In genomic region chr2:35811801-35812560, GRCm38 (mm10) we compare ENCODE assay signal across 9 mouse cellular contexts.
DNase-seq lines count a peak whose midpoint lies in the region; ATAC-seq and TF ChIP-seq lines count a peak whose summit lies in the region.
"Had no signal": no experiment of that assay in that cellular context is flagged by ENCODE, and none has a peak within 500 bp of the region (broad histone marks: within the 10 kb centered on the region; RNA-seq: fewer than 3 reads in every experiment).

No protein-coding gene starts in this region.

- no peaks in the 10 kb centered on the region for H3K36me3 ChIP-seq in hindbrain, embryonic 14.5 days (replicated peaks; ENCODE audit: control insufficient read depth, insufficient read depth)
- no peaks in the 10 kb centered on the region for H3K36me3 ChIP-seq in hindbrain, embryonic 10.5 days
- no peaks in the 10 kb centered on the region for H3K36me3 ChIP-seq in neural tube, embryonic 15.5 days
- no peaks in the 10 kb centered on the region for H3K36me3 ChIP-seq in midbrain, postnatal 0 days (ENCODE audit: insufficient read depth, low read length)
- H3K36me3 ChIP-seq: embryonic facial prominence, embryonic 13.5 days had no signal

- no peaks in the 10 kb centered on the region for H3K9me3 ChIP-seq in hindbrain, embryonic 14.5 days (ENCODE audit: control insufficient read depth, low read length)
- no peaks in the 10 kb centered on the region for H3K9me3 ChIP-seq in hindbrain, embryonic 10.5 days
- no peaks in the 10 kb centered on the region for H3K9me3 ChIP-seq in neural tube, embryonic 15.5 days (replicated peaks)
- H3K9me3 ChIP-seq in midbrain, postnatal 0 days (ENCODE audit: low read length), result no peaks in the 10 kb centered on the region
- H3K9me3 ChIP-seq: embryonic facial prominence, embryonic 13.5 days had no signal

- H3K4me1 ChIP-seq in hindbrain, embryonic 14.5 days (replicated peaks; ENCODE audit: control insufficient read depth, insufficient read depth, low read length), result peaks cover 4% of the 10 kb centered on the region
- H3K4me1 ChIP-seq in hindbrain, embryonic 10.5 days (replicated peaks), result peaks cover 7% of the 10 kb centered on the region; the same call in 1 of the 2 replicates
- peaks cover 4% of the 10 kb centered on the region; the same call in 1 of the 2 replicates for H3K4me1 ChIP-seq in neural tube, embryonic 15.5 days
- 0 out of 2 replicates have a peak, but pooled peaks cover 3% of the 10 kb centered on the region for H3K4me1 ChIP-seq in midbrain, postnatal 0 days (ENCODE audit: insufficient read depth, low read length)
- H3K4me1 ChIP-seq: embryonic facial prominence, embryonic 13.5 days had no signal

- H3K9ac ChIP-seq in hindbrain, embryonic 14.5 days, result no peak overlapping the region
- H3K9ac ChIP-seq in neural tube, embryonic 15.5 days (replicated peaks), result no peak overlapping the region
- H3K9ac ChIP-seq in midbrain, postnatal 0 days (replicated peaks; ENCODE audit: low read length, poor library complexity, severe bottlenecking), result no peak overlapping the region
- H3K9ac ChIP-seq: embryonic facial prominence, embryonic 13.5 days had no signal

- no peak overlapping the region for H3K27ac ChIP-seq in hindbrain, embryonic 14.5 days
- H3K27ac ChIP-seq in hindbrain, embryonic 10.5 days, result no peak overlapping the region
- no peak overlapping the region for H3K27ac ChIP-seq in neural tube, embryonic 15.5 days (replicated peaks)
- no peak overlapping the region for H3K27ac ChIP-seq in midbrain, postnatal 0 days (ENCODE audit: low read depth, low read length)
- H3K27ac ChIP-seq: embryonic facial prominence, embryonic 13.5 days had no signal

- H3K4me3 ChIP-seq in hindbrain, embryonic 14.5 days (replicated peaks; ENCODE audit: low read length), result no peak overlapping the region
- H3K4me3 ChIP-seq in hindbrain, embryonic 10.5 days, result no peak overlapping the region
- no peak overlapping the region for H3K4me3 ChIP-seq in neural tube, embryonic 15.5 days (replicated peaks)
- H3K4me3 ChIP-seq in midbrain, postnatal 0 days (ENCODE audit: low read depth, low read length), result no peak overlapping the region
- H3K4me3 ChIP-seq: embryonic facial prominence, embryonic 13.5 days had no signal

- DNase-seq in hindbrain, embryonic 14.5 days (ENCODE audit: low spot score), result peak; percentile 42
- no peak for DNase-seq in hindbrain, embryonic 10.5 days (ENCODE audit: low spot score)
- DNase-seq in neural tube, embryonic 10.5 days (ENCODE audit: extremely low spot score, low spot score), result no peak
- DNase-seq in adrenal gland, postnatal 10 days, result peak; percentile 83
- DNase-seq in midbrain, postnatal 0 days (ENCODE audit: low spot score), result no peak
- DNase-seq in embryo, embryonic 9.5 days (ENCODE audit: extremely low spot score), result no peak
- DNase-seq in layer of hippocampus, postnatal 25 days (ENCODE audit: extremely low spot score in 1 of 2, low spot score in 1 of 2), result no peak

- TF ChIP-seq CTCF in midbrain, postnatal 0 days (IDR thresholded peaks at IDR 0.05), result no peak

- H3K27me3 ChIP-seq in hindbrain, embryonic 14.5 days (ENCODE audit: control insufficient read depth, insufficient read depth, low read length), result no peaks in the 10 kb centered on the region
- H3K27me3 ChIP-seq in hindbrain, embryonic 10.5 days (ENCODE audit: insufficient read depth, poor library complexity, severe bottlenecking), result no peaks in the 10 kb centered on the region
- no peaks in the 10 kb centered on the region for H3K27me3 ChIP-seq in neural tube, embryonic 15.5 days (replicated peaks)
- no peaks in the 10 kb centered on the region for H3K27me3 ChIP-seq in midbrain, postnatal 0 days (ENCODE audit: insufficient read depth, low read length)

- no peak overlapping the region for H3K4me2 ChIP-seq in hindbrain, embryonic 14.5 days (replicated peaks)
- no peak overlapping the region for H3K4me2 ChIP-seq in neural tube, embryonic 15.5 days
- no peak overlapping the region for H3K4me2 ChIP-seq in midbrain, postnatal 0 days (ENCODE audit: low read depth, low read length, poor library complexity, severe bottlenecking)
- H3K4me2 ChIP-seq: embryonic facial prominence, embryonic 13.5 days had no signal

- WGBS in hindbrain, embryonic 14.5 days, result 58% methylated on average over 14 of the region's 14 CpGs
- WGBS in hindbrain, embryonic 10.5 days, result 81% methylated on average over 14 of the region's 14 CpGs
- 68% methylated on average over 14 of the region's 14 CpGs for WGBS in neural tube, embryonic 15.5 days
- 54% methylated on average over 14 of the region's 14 CpGs for WGBS in midbrain, postnatal 0 days

- no peak for ATAC-seq in hindbrain, embryonic 14.5 days (ENCODE audit: low FRiP score)
- peak; percentile 9; the same call in 1 of the 2 replicates for ATAC-seq in neural tube, embryonic 15.5 days (ENCODE audit: low FRiP score)
- ATAC-seq in midbrain, postnatal 0 days (ENCODE audit: low FRiP score), result peak; percentile 35; the same call in 1 of the 2 replicates

Comparison
In these comparisons a context has a peak if more than half of its experiments do, and no peak if none do; other contexts are left out.
1. DNase-seq: peak in hindbrain, embryonic 14.5 days (single experiment) and adrenal gland, postnatal 10 days (single experiment); none in hindbrain, embryonic 10.5 days (single experiment), neural tube, embryonic 10.5 days (single experiment), midbrain, postnatal 0 days (single experiment), embryo, embryonic 9.5 days (single experiment) and layer of hippocampus, postnatal 25 days (0 of 2).